Mouse (Mus musculus): ENCODE results near the gene Gm45837. TPM values are rescaled to one million over a fixed set of nuclear protein-coding genes. Genes with fewer than 3 reads are reported as not detected.

The Gm45837 gene
- polyA plus RNA-seq, 1 experiment from 2014 or later, result not detected

- Histone ChIP-seq H3K27ac (replicated peaks; ENCODE audit: low read depth, low read length) (no peak overlapping the region), H3K9me3 (ENCODE audit: control insufficient read depth, low read length) (no peaks in the 10 kb centered on the region), H3K9ac (replicated peaks; ENCODE audit: low read length) (no peak overlapping the region), H3K27me3 (ENCODE audit: control insufficient read depth, insufficient read depth, low read length) (no peaks in the 10 kb centered on the region), H3K4me3 (replicated peaks; ENCODE audit: low read depth, low read length) (no peak overlapping the region), H3K4me2 (ENCODE audit: low read length) (no peak overlapping the region), H3K36me3 (ENCODE audit: control insufficient read depth, insufficient read depth, low read length) (no peaks in the 10 kb centered on the region), H3K4me1 (ENCODE audit: control insufficient read depth, insufficient read depth, low read length) (no peaks in the 10 kb centered on the region)
- no peak for ATAC-seq (ENCODE audit: low FRiP score, low TSS enrichment)
- 74% methylated on average over 6 of the region's 6 CpGs for WGBS
- DNase-seq, result no peak
Measured at GRCm38 (mm10) chr7:101514768-101515167, 104.1 kb downstream of the Gm45837 start.

- Histone ChIP-seq H3K4me3 (replicated peaks; ENCODE audit: low read depth, low read length) (no peak overlapping the region), H3K9ac (replicated peaks; ENCODE audit: low read length) (no peak overlapping the region), H3K4me2 (ENCODE audit: low read length) (no peak overlapping the region), H3K27ac (replicated peaks; ENCODE audit: low read depth, low read length) (no peak overlapping the region), H3K36me3 (ENCODE audit: control insufficient read depth, insufficient read depth, low read length) (no peaks in the 10 kb centered on the region), H3K9me3 (ENCODE audit: control insufficient read depth, low read length) (no peaks in the 10 kb centered on the region), H3K4me1 (ENCODE audit: control insufficient read depth, insufficient read depth, low read length) (no peaks in the 10 kb centered on the region), H3K27me3 (ENCODE audit: control insufficient read depth, insufficient read depth, low read length) (no peaks in the 10 kb centered on the region)
- no peak for ATAC-seq (ENCODE audit: low FRiP score, low TSS enrichment)
- DNase-seq, result peak; percentile 26
- 50% methylated on average over 6 of the region's 6 CpGs for WGBS
Measured at GRCm38 (mm10) chr7:101515295-101515694, 104.6 kb downstream of the Gm45837 start.

GRCm38 (mm10) chr7:101516460-101516859 lies 105.8 kb downstream of the Gm45837 start:
- Histone ChIP-seq H3K4me1 (ENCODE audit: control insufficient read depth, insufficient read depth, low read length) (no peaks in the 10 kb centered on the region), H3K27me3 (ENCODE audit: control insufficient read depth, insufficient read depth, low read length) (no peaks in the 10 kb centered on the region), H3K4me2 (ENCODE audit: low read length) (no peak overlapping the region), H3K27ac (replicated peaks; ENCODE audit: low read depth, low read length) (no peak overlapping the region), H3K36me3 (ENCODE audit: control insufficient read depth, insufficient read depth, low read length) (no peaks in the 10 kb centered on the region), H3K9me3 (ENCODE audit: control insufficient read depth, low read length) (no peaks in the 10 kb centered on the region), H3K9ac (replicated peaks; ENCODE audit: low read length) (no peak overlapping the region), H3K4me3 (replicated peaks; ENCODE audit: low read depth, low read length) (no peak overlapping the region)
- DNase-seq (no peak), ATAC-seq (ENCODE audit: low FRiP score, low TSS enrichment) (no peak)
- 64% methylated on average over 6 of the region's 6 CpGs for WGBS

- DNase-seq (no peak), ATAC-seq (ENCODE audit: low FRiP score, low TSS enrichment) (no peak)
- Histone ChIP-seq H3K4me3 (replicated peaks; ENCODE audit: low read depth, low read length) (no peak overlapping the region), H3K36me3 (ENCODE audit: control insufficient read depth, insufficient read depth, low read length) (no peaks in the 10 kb centered on the region), H3K9ac (replicated peaks; ENCODE audit: low read length) (no peak overlapping the region), H3K9me3 (ENCODE audit: control insufficient read depth, low read length) (no peaks in the 10 kb centered on the region), H3K27ac (replicated peaks; ENCODE audit: low read depth, low read length) (no peak overlapping the region), H3K27me3 (ENCODE audit: control insufficient read depth, insufficient read depth, low read length) (no peaks in the 10 kb centered on the region), H3K4me1 (ENCODE audit: control insufficient read depth, insufficient read depth, low read length) (0 out of 2 replicates have a peak, but pooled peaks cover 5% of the 10 kb centered on the region), H3K4me2 (ENCODE audit: low read length) (no peak overlapping the region)
- WGBS, result 75% methylated on average over 1 of the region's 1 CpGs
Measured at GRCm38 (mm10) chr7:101521696-101522095, 111.0 kb downstream of the Gm45837 start.

- Histone ChIP-seq H3K4me3 (replicated peaks; ENCODE audit: low read depth, low read length) (no peak overlapping the region), H3K27ac (replicated peaks; ENCODE audit: low read depth, low read length) (no peak overlapping the region), H3K27me3 (ENCODE audit: control insufficient read depth, insufficient read depth, low read length) (no peaks in the 10 kb centered on the region), H3K4me2 (ENCODE audit: low read length) (no peak overlapping the region), H3K9me3 (ENCODE audit: control insufficient read depth, low read length) (no peaks in the 10 kb centered on the region), H3K36me3 (ENCODE audit: control insufficient read depth, insufficient read depth, low read length) (no peaks in the 10 kb centered on the region), H3K4me1 (ENCODE audit: control insufficient read depth, insufficient read depth, low read length) (0 out of 2 replicates have a peak, but pooled peaks cover 5% of the 10 kb centered on the region), H3K9ac (replicated peaks; ENCODE audit: low read length) (no peak overlapping the region)
- WGBS, result 40% methylated on average over 2 of the region's 2 CpGs
- DNase-seq (peak; percentile 23), ATAC-seq (ENCODE audit: low FRiP score, low TSS enrichment) (no peak)
Measured at GRCm38 (mm10) chr7:101523205-101523604, 112.5 kb downstream of the Gm45837 start.

- 83% methylated on average over 7 of the region's 7 CpGs for WGBS
- H3K9me3 ChIP-seq (ENCODE audit: control insufficient read depth, low read length), result no peaks in the 10 kb centered on the region
- H3K27ac ChIP-seq (replicated peaks; ENCODE audit: low read depth, low read length), result no peak overlapping the region
- 0 out of 2 replicates have a peak, but pooled peaks cover 5% of the 10 kb centered on the region for H3K4me1 ChIP-seq (ENCODE audit: control insufficient read depth, insufficient read depth, low read length)
- ATAC-seq (ENCODE audit: low FRiP score, low TSS enrichment), result no peak
- no peak for DNase-seq
- H3K4me3 ChIP-seq (replicated peaks; ENCODE audit: low read depth, low read length), result no peak overlapping the region
- no peaks in the 10 kb centered on the region for H3K27me3 ChIP-seq (ENCODE audit: control insufficient read depth, insufficient read depth, low read length)
- no peak overlapping the region for H3K9ac ChIP-seq (replicated peaks; ENCODE audit: low read length)
- no peak overlapping the region for H3K4me2 ChIP-seq (ENCODE audit: low read length)
- no peaks in the 10 kb centered on the region for H3K36me3 ChIP-seq (ENCODE audit: control insufficient read depth, insufficient read depth, low read length)
Measured at GRCm38 (mm10) chr7:101526484-101526883, 115.8 kb downstream of the Gm45837 start.

- Histone ChIP-seq H3K36me3 (ENCODE audit: control insufficient read depth, insufficient read depth, low read length) (no peaks in the 10 kb centered on the region), H3K4me2 (ENCODE audit: low read length) (no peak overlapping the region), H3K27ac (replicated peaks; ENCODE audit: low read depth, low read length) (no peak overlapping the region), H3K4me1 (ENCODE audit: control insufficient read depth, insufficient read depth, low read length) (peaks cover 11% of the 10 kb centered on the region; the same call in 1 of the 2 replicates), H3K9me3 (ENCODE audit: control insufficient read depth, low read length) (no peaks in the 10 kb centered on the region), H3K9ac (replicated peaks; ENCODE audit: low read length) (no peak overlapping the region), H3K27me3 (ENCODE audit: control insufficient read depth, insufficient read depth, low read length) (no peaks in the 10 kb centered on the region), H3K4me3 (replicated peaks; ENCODE audit: low read depth, low read length) (no peak overlapping the region)
- 31% methylated on average over 5 of the region's 5 CpGs for WGBS
- DNase-seq (no peak), ATAC-seq (ENCODE audit: low FRiP score, low TSS enrichment) (no peak)
Measured at GRCm38 (mm10) chr7:101534428-101534827, 123.7 kb downstream of the Gm45837 start.

GRCm38 (mm10) chr7:101535102-101535501 lies 124.4 kb downstream of the Gm45837 start:
- Histone ChIP-seq H3K27ac (replicated peaks; ENCODE audit: low read depth, low read length) (no peak overlapping the region), H3K9me3 (ENCODE audit: control insufficient read depth, low read length) (no peaks in the 10 kb centered on the region), H3K27me3 (ENCODE audit: control insufficient read depth, insufficient read depth, low read length) (no peaks in the 10 kb centered on the region), H3K4me2 (ENCODE audit: low read length) (no peak overlapping the region), H3K4me1 (ENCODE audit: control insufficient read depth, insufficient read depth, low read length) (peaks cover 11% of the 10 kb centered on the region; the same call in 1 of the 2 replicates), H3K36me3 (ENCODE audit: control insufficient read depth, insufficient read depth, low read length) (no peaks in the 10 kb centered on the region), H3K4me3 (replicated peaks; ENCODE audit: low read depth, low read length) (no peak overlapping the region), H3K9ac (replicated peaks; ENCODE audit: low read length) (no peak overlapping the region)
- ATAC-seq (ENCODE audit: low FRiP score, low TSS enrichment), result no peak
- peak; percentile 25 for DNase-seq
- WGBS, result 64% methylated on average over 10 of the region's 10 CpGs

GRCm38 (mm10) chr7:101535517-101535916 lies 124.8 kb downstream of the Gm45837 start:
- WGBS, result 67% methylated on average over 5 of the region's 5 CpGs
- ATAC-seq (ENCODE audit: low FRiP score, low TSS enrichment), result no peak
- no peak overlapping the region for H3K27ac ChIP-seq (replicated peaks; ENCODE audit: low read depth, low read length)
- peaks cover 11% of the 10 kb centered on the region; the same call in 1 of the 2 replicates for H3K4me1 ChIP-seq (ENCODE audit: control insufficient read depth, insufficient read depth, low read length)
- no peak overlapping the region for H3K4me3 ChIP-seq (replicated peaks; ENCODE audit: low read depth, low read length)
- no peaks in the 10 kb centered on the region for H3K9me3 ChIP-seq (ENCODE audit: control insufficient read depth, low read length)
- H3K4me2 ChIP-seq (ENCODE audit: low read length), result no peak overlapping the region
- H3K9ac ChIP-seq (replicated peaks; ENCODE audit: low read length), result no peak overlapping the region
- H3K27me3 ChIP-seq (ENCODE audit: control insufficient read depth, insufficient read depth, low read length), result no peaks in the 10 kb centered on the region
- H3K36me3 ChIP-seq (ENCODE audit: control insufficient read depth, insufficient read depth, low read length), result no peaks in the 10 kb centered on the region
- DNase-seq, result no peak
